Mouse (Mus musculus): ENCODE measurements around the gene Olfr221. TPM values are rescaled to one million over a fixed set of nuclear protein-coding genes. Genes with fewer than 3 reads are reported as not detected.
A peak's percentile ranks its signal among the peaks of the same experiment; 100 is the strongest.

Gene Olfr221
- polyA plus RNA-seq, 1 experiment from 2014 or later = not detected

DNA sequence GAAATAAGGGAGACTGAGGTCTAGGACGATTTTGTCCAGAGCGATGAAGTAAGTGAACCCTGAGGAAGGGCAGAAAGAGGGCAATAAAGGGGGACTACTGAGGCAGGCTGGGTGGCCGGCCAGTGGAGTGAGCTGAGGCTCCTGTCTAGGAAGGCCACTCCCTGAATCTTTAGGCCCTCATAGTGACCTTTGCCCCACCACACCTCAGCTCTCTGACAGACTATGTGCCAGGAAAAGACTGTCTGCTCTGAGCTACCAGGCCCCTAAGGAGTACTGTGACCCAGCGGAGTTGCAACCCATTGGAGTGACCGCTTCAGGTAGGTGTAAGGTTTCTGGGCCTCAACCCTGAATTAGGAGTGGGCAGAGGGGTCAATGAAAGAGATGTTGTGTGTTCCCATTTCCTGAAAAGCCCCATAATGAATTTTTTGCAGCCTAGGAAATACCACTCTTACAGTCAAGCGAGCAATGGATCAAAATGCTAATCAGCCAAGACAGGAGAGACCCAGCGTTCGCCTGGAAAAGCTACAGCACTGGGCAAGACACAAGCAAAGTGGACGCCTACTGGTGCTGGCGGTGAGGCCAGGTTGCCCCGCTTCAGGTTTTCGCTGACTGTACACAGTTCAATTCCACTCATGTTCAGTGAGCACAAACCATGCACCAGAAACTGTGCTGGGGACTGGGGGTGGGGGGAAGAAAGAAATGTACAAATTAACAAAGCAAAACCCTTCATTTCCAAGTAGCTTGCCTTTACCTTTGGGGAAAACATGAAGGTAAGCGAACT is 25.4 kb downstream of the Olfr221 start:
- H3K27ac ChIP-seq (replicated peaks; ENCODE audit: low read depth, low read length) = peak overlapping the region; percentile 99; the same call in 1 of the 2 replicates
- no peaks in the 10 kb centered on the region for H3K9me3 ChIP-seq (ENCODE audit: control insufficient read depth, low read length)
- no peak overlapping the region for H3K9ac ChIP-seq (replicated peaks; ENCODE audit: low read length)
- WGBS = 72% methylated on average over 13 of the region's 13 CpGs
- no peak overlapping the region for H3K4me3 ChIP-seq (replicated peaks; ENCODE audit: low read depth, low read length)
- no peak overlapping the region for H3K4me2 ChIP-seq (ENCODE audit: low read length)
- DNase-seq = no peak
- H3K4me1 ChIP-seq (ENCODE audit: control insufficient read depth, insufficient read depth, low read length) = peaks cover 46% of the 10 kb centered on the region
- no peaks in the 10 kb centered on the region for H3K36me3 ChIP-seq (ENCODE audit: control insufficient read depth, insufficient read depth, low read length)
- H3K27me3 ChIP-seq (ENCODE audit: control insufficient read depth, insufficient read depth, low read length) = no peaks in the 10 kb centered on the region
- no peak for ATAC-seq (ENCODE audit: low FRiP score, low TSS enrichment)

- peak within 1 kb of the TSS; percentile 99 for H3K27ac ChIP-seq (replicated peaks; ENCODE audit: low read depth, low read length)
- peak within 1 kb of the TSS; percentile 68 for H3K4me3 ChIP-seq (replicated peaks; ENCODE audit: low read depth, low read length)
- peak within 1 kb of the TSS; percentile 94 for H3K9ac ChIP-seq (replicated peaks; ENCODE audit: low read length)
- WGBS = 25% methylated on average over 6 of the region's 6 CpGs
- H3K36me3 ChIP-seq (ENCODE audit: control insufficient read depth, insufficient read depth, low read length) = no peaks in the 10 kb centered on the region
- peak within 1 kb of the TSS; percentile 69 for H3K4me2 ChIP-seq (ENCODE audit: low read length)
- no peak for ATAC-seq (ENCODE audit: low FRiP score, low TSS enrichment)
- H3K4me1 ChIP-seq (ENCODE audit: control insufficient read depth, insufficient read depth, low read length) = peaks cover 57% of the 10 kb centered on the region
- DNase-seq = no peak
- no peaks in the 10 kb centered on the region for H3K27me3 ChIP-seq (ENCODE audit: control insufficient read depth, insufficient read depth, low read length)
- H3K9me3 ChIP-seq (ENCODE audit: control insufficient read depth, low read length) = no peaks in the 10 kb centered on the region
Observed at GRCm38 (mm10) chr14:52015445-52016100, 26.7 kb downstream of the Olfr221 start, which contains the start of gene Tmem253. Tmem253 (plus strand) TSS chr14:52015658.

DNA sequence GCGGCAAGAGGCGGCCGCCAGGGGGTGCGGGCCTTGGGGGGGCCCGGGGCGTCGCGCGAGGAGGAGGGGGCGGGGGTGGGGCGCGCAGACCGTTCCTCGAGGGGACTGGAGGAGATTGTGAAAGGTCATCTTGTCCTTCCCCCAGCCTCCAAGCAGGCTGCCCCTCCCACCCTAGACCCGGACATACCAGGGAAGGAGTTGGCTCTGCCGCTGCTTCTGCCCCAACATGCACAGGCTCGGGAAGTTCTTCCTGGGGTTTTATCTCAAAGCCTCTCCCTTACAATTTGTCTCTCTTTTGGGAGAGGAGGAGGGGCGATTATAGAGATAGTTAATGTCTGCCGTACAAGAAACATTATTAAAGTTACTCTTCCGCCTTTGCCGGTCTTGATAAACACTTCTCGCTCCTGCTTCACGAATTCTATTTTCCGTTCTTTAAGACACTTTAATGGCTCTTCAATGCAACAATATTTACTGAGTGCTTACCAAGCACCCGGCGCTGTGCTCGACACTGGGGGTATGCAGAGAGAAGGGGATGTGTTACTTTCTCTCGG is 27.4 kb downstream of the Olfr221 start:
- Histone ChIP-seq H3K9me3 (ENCODE audit: control insufficient read depth, low read length) (no peaks in the 10 kb centered on the region), H3K4me3 (replicated peaks; ENCODE audit: low read depth, low read length) (peak overlapping the region; percentile 68), H3K4me2 (ENCODE audit: low read length) (peak overlapping the region; percentile 69), H3K27me3 (ENCODE audit: control insufficient read depth, insufficient read depth, low read length) (no peaks in the 10 kb centered on the region), H3K4me1 (ENCODE audit: control insufficient read depth, insufficient read depth, low read length) (peaks cover 60% of the 10 kb centered on the region), H3K9ac (replicated peaks; ENCODE audit: low read length) (peak overlapping the region; percentile 94), H3K36me3 (ENCODE audit: control insufficient read depth, insufficient read depth, low read length) (0 out of 2 replicates have a peak, but pooled peaks cover under 1% of the 10 kb centered on the region), H3K27ac (replicated peaks; ENCODE audit: low read depth, low read length) (peak overlapping the region; percentile 99)
- DNase-seq (peak; percentile 84), ATAC-seq (ENCODE audit: low FRiP score, low TSS enrichment) (peak; percentile 29)
- WGBS = under 1% methylated on average over 26 of the region's 28 CpGs

DNA sequence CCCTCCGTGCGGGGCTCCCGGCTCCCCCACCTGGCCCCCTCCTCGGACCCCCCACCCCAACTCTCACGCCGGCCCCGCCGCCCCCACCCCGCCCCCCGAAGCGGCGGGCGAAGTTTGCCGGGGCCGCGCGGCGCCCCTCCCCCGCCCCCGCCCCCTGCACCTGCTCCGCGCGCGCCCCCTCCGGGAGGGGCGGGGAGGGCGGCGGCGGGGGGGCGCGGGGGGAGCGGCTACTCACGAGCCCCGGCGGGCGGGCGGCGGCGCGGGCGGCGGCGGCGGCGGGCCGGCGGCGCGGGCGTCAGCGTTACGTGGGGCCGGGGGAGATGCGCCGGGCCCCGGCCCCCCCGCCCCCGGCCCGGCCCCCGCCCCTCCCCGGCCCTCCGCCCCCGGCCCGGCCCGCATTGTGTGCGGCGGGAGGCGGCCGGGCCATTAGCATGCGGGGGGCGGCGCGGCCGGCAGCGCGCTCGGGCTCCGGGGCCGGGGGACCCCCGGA is 27.9 kb downstream of the Olfr221 start:
- H3K4me3 ChIP-seq (replicated peaks; ENCODE audit: low read depth, low read length) = peak overlapping the region; percentile 68
- ATAC-seq (ENCODE audit: low FRiP score, low TSS enrichment) (peak; percentile 44), DNase-seq (no peak)
- H3K4me1 ChIP-seq (ENCODE audit: control insufficient read depth, insufficient read depth, low read length) = peaks cover 65% of the 10 kb centered on the region
- WGBS = 3% methylated on average over 9 of the region's 80 CpGs
- H3K4me2 ChIP-seq (ENCODE audit: low read length) = peak overlapping the region; percentile 69
- no peaks in the 10 kb centered on the region for H3K9me3 ChIP-seq (ENCODE audit: control insufficient read depth, low read length)
- H3K27me3 ChIP-seq (ENCODE audit: control insufficient read depth, insufficient read depth, low read length) = no peaks in the 10 kb centered on the region
- H3K36me3 ChIP-seq (ENCODE audit: control insufficient read depth, insufficient read depth, low read length) = peaks cover 5% of the 10 kb centered on the region; the same call in 1 of the 2 replicates
- H3K9ac ChIP-seq (replicated peaks; ENCODE audit: low read length) = peak overlapping the region; percentile 94
- peak overlapping the region; percentile 99 for H3K27ac ChIP-seq (replicated peaks; ENCODE audit: low read depth, low read length)

- H3K9me3 ChIP-seq (ENCODE audit: control insufficient read depth, low read length) = no peaks in the 10 kb centered on the region
- peak overlapping the region; percentile 68 for H3K4me3 ChIP-seq (replicated peaks; ENCODE audit: low read depth, low read length)
- DNase-seq = peak; percentile 78
- H3K27me3 ChIP-seq (ENCODE audit: control insufficient read depth, insufficient read depth, low read length) = no peaks in the 10 kb centered on the region
- H3K36me3 ChIP-seq (ENCODE audit: control insufficient read depth, insufficient read depth, low read length) = peaks cover 11% of the 10 kb centered on the region
- peak overlapping the region; percentile 94 for H3K9ac ChIP-seq (replicated peaks; ENCODE audit: low read length)
- peak; percentile 4 for ATAC-seq (ENCODE audit: low FRiP score, low TSS enrichment)
- H3K4me2 ChIP-seq (ENCODE audit: low read length) = peak overlapping the region; percentile 69
- peak overlapping the region; percentile 99 for H3K27ac ChIP-seq (replicated peaks; ENCODE audit: low read depth, low read length)
- WGBS = 2% methylated on average over 18 of the region's 24 CpGs
- H3K4me1 ChIP-seq (ENCODE audit: control insufficient read depth, insufficient read depth, low read length) = peaks cover 67% of the 10 kb centered on the region
Observed at GRCm38 (mm10) chr14:52013771-52014219, 28.5 kb downstream of the Olfr221 start.

- Histone ChIP-seq H3K36me3 (ENCODE audit: control insufficient read depth, insufficient read depth, low read length) (peaks cover 17% of the 10 kb centered on the region), H3K9ac (replicated peaks; ENCODE audit: low read length) (peak overlapping the region; percentile 94), H3K4me3 (replicated peaks; ENCODE audit: low read depth, low read length) (peak overlapping the region; percentile 68), H3K4me1 (ENCODE audit: control insufficient read depth, insufficient read depth, low read length) (peaks cover 69% of the 10 kb centered on the region), H3K27ac (replicated peaks; ENCODE audit: low read depth, low read length) (peak overlapping the region; percentile 99), H3K9me3 (ENCODE audit: control insufficient read depth, low read length) (no peaks in the 10 kb centered on the region), H3K27me3 (ENCODE audit: control insufficient read depth, insufficient read depth, low read length) (no peaks in the 10 kb centered on the region), H3K4me2 (ENCODE audit: low read length) (peak overlapping the region; percentile 69)
- ATAC-seq (ENCODE audit: low FRiP score, low TSS enrichment) (no peak), DNase-seq (no peak)
- WGBS = 3% methylated on average over 8 of the region's 8 CpGs
Observed at GRCm38 (mm10) chr14:52013021-52013610, 29.1 kb downstream of the Olfr221 start.

- peak overlapping the region; percentile 68 for H3K4me3 ChIP-seq (replicated peaks; ENCODE audit: low read depth, low read length)
- H3K27ac ChIP-seq (replicated peaks; ENCODE audit: low read depth, low read length) = peak overlapping the region; percentile 99
- WGBS = 10% methylated on average over 5 of the region's 5 CpGs
- H3K27me3 ChIP-seq (ENCODE audit: control insufficient read depth, insufficient read depth, low read length) = no peaks in the 10 kb centered on the region
- ATAC-seq (ENCODE audit: low FRiP score, low TSS enrichment) (no peak), DNase-seq (peak; percentile 32)
- peaks cover 19% of the 10 kb centered on the region for H3K36me3 ChIP-seq (ENCODE audit: control insufficient read depth, insufficient read depth, low read length)
- H3K4me2 ChIP-seq (ENCODE audit: low read length) = peak overlapping the region; percentile 69
- H3K9me3 ChIP-seq (ENCODE audit: control insufficient read depth, low read length) = no peaks in the 10 kb centered on the region
- H3K9ac ChIP-seq (replicated peaks; ENCODE audit: low read length) = peak overlapping the region; percentile 94
- H3K4me1 ChIP-seq (ENCODE audit: control insufficient read depth, insufficient read depth, low read length) = peaks cover 69% of the 10 kb centered on the region
Observed at GRCm38 (mm10) chr14:52012553-52012952, 29.7 kb downstream of the Olfr221 start.

GRCm38 (mm10) chr14:52012085-52012484 is 30.2 kb downstream of the Olfr221 start:
- Histone ChIP-seq H3K9me3 (ENCODE audit: control insufficient read depth, low read length) (no peaks in the 10 kb centered on the region), H3K4me1 (ENCODE audit: control insufficient read depth, insufficient read depth, low read length) (peaks cover 73% of the 10 kb centered on the region), H3K4me2 (ENCODE audit: low read length) (peak overlapping the region; percentile 69), H3K36me3 (ENCODE audit: control insufficient read depth, insufficient read depth, low read length) (peaks cover 23% of the 10 kb centered on the region), H3K27ac (replicated peaks; ENCODE audit: low read depth, low read length) (peak overlapping the region; percentile 99), H3K27me3 (ENCODE audit: control insufficient read depth, insufficient read depth, low read length) (no peaks in the 10 kb centered on the region), H3K4me3 (replicated peaks; ENCODE audit: low read depth, low read length) (peak overlapping the region; percentile 68), H3K9ac (replicated peaks; ENCODE audit: low read length) (peak overlapping the region; percentile 94)
- WGBS = 35% methylated on average over 4 of the region's 4 CpGs
- DNase-seq = peak; percentile 50
- no peak for ATAC-seq (ENCODE audit: low FRiP score, low TSS enrichment)

Data from midbrain, embryonic 14.5 days (tissue).